Mouse (Mus musculus): ENCODE data around the gene Zeb2. TPM values are rescaled to one million over a fixed set of nuclear protein-coding genes. Genes with fewer than 3 reads are reported as not detected.

Zeb2 gene
- polyA plus RNA-seq (2012; rRNA removed), result 20.5 and 47.1 TPM in 2 replicates

- DNase-seq (ENCODE audit: low spot score), result peak; percentile 60
These were observed at the start of gene Zeb2 for GRCm38 (mm10) chr2:45117087-45117561. TSS of gene Zeb2 (minus strand) at chr2:45117395.

- DNase-seq (ENCODE audit: low spot score), result no peak
These were observed 41.6 kb upstream of the Zeb2 start for GRCm38 (mm10) chr2:45158785-45159184.

DNA sequence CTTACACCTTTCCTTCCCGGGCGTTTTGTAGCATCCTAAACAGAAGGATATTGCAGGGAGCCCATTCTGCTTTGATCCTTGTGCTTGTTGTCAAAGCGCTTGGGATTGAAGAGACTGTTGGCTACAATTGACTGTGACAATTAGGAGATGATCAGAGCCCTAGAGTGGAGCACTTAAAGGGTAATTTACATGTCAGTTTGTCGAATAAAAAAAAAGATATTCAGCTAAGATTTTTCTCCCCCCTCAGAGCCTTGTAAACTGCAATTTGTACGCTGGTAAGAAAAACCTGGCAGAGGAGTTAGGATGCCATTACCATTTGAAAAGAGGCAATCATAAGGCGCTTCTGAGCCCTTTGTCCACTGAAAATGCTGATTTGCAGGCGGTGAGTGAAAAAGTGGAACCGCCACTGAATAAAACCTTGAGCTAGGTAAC, 41.2 kb upstream of the Zeb2 start:
- DNase-seq (ENCODE audit: low spot score), result no peak

GRCm38 (mm10) chr2:45153315-45153714, 36.1 kb upstream of the Zeb2 start:
- no peak for DNase-seq (ENCODE audit: low spot score)

GRCm38 (mm10) chr2:45143162-45143561, 26.0 kb upstream of the Zeb2 start:
- no peak for DNase-seq (ENCODE audit: low spot score)

GRCm38 (mm10) chr2:45138906-45139305, 21.7 kb upstream of the Zeb2 start:
- DNase-seq (ENCODE audit: low spot score), result no peak

- no peak for DNase-seq (ENCODE audit: low spot score)
These were observed 19.6 kb upstream of the Zeb2 start for GRCm38 (mm10) chr2:45136783-45137182.

- no peak for DNase-seq (ENCODE audit: low spot score)
These were observed 16.0 kb upstream of the Zeb2 start for GRCm38 (mm10) chr2:45133225-45133624.

- no peak for DNase-seq (ENCODE audit: low spot score)
These were observed 13.4 kb upstream of the Zeb2 start for GRCm38 (mm10) chr2:45130461-45131156.

DNA sequence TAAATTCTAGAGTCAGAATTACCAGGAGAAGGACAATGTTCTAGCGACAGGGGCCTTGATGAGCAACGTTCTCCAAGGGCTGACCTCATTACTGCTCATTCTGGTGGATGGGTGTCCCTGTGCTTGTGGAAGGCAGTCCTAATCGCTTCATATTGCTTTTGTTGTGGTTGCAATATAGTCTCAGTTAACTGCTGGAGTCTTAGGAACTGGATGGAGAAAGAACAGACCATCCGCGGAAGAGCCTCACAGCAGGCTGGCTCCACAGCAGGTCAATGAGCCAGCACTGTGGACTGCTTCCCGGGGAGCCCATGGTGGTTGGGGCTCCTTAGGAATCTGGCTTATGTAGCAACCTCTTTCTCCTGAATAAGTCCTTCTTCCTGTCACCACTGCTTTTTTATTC, 12.4 kb upstream of the Zeb2 start:
- no peak for DNase-seq (ENCODE audit: low spot score)

DNA sequence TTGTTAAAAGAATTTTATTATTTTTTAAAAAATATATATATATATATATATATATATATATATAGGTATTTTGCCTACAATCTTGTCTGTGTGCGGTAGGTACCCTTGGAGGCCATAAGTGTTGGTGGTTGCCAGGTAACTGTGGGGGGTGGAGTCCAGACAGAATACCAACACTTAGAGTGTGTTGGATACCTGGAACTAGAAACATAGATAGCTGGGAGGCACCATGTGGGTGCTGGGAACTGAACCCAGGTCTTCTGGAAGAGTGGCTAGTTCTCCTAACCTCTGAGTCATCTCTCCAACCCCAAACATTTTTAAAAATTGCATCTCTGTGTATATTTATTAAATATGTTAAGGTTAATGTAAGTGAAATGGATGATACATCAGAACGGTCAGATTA, 11.5 kb upstream of the Zeb2 start:
- DNase-seq (ENCODE audit: low spot score), result no peak

DNA sequence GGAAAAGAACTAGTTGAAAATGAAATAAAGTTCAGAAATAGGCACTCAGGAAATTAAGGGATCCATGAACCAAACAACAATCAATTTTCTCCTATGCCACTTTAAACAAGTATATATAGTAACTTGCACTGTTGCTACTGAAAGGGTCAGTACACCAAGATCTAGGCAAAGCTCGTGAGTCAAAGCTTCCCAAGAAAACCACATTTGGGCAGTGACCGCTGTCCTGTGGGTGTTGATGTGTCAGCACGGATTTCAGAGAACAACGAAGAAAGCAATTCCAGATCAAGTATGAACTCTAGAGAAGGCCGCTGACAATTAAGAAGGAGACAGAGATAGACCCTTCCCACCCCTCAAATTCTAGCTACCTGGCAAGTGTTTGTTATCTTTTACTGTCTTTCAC, 9.2 kb upstream of the Zeb2 start:
- DNase-seq (ENCODE audit: low spot score), result no peak

DNA sequence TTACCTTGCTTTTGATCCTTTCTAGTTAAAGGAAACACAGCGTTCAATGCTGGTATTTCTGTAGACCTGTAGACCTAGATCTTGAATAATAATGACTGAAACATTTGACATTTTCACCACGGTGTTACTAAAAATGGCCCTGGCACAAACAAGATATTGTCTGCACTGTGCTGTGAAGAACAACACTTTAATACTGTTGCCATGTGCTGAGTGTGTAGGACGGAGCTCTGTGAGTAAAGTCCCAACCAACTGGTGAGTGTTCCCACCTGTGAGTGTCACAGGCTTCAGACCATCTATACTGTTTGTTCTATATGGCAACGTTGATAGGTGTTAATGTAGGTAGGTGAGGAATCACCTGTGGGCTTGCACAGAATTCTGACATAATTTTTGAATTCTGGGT, 8.0 kb upstream of the Zeb2 start:
- no peak for DNase-seq (ENCODE audit: low spot score)

DNA sequence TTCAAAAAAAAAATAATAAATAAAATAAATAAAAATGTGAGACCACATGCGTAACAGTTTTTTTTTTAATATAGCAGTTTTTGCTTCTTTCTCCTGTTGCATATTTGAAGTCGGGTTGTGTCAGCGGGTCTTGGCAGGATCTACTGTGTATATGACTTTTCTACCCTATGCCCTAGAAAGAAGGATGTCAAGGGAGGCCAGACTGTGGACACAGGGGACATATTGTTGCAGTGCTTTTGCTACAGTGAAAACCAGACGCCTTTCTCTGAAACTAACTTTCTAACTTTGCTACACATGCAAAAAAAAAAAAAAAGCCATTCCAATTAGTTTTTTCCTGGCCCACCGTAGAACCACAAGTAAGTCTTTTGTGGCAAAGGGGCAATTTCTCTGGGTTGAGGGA, 6.3 kb upstream of the Zeb2 start:
- no peak for DNase-seq (ENCODE audit: low spot score)

GRCm38 (mm10) chr2:45118121-45118520, 926 bp upstream of the Zeb2 start:
- DNase-seq (ENCODE audit: low spot score), result no peak

GRCm38 (mm10) chr2:45117592-45117991, 397 bp upstream of the Zeb2 start:
- no peak for DNase-seq (ENCODE audit: low spot score)

DNA sequence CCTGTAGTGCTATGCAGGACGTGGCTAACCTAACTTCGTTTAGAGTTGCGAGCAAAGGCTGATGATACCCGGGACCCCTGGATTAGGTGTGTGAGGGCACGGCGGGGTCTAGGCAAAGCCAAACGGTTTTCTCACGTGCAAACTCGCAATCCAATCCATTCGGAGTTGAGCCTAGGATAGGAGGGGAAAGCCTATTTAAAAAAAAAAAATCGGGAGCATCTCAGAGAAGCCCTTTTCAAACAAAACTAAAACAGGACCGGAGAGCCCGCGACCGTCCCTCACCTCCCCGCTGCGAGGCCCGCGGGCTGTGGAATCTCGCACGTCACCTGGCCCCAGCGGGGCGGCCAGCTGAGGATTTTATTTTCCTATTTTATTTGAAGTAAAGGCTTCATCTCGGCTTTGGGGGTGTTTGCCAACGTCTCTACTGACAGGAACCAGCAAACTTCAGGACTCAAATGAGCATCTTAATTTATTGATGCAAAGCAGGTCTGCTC, 617 bp downstream of the Zeb2 start:
- no peak for DNase-seq (ENCODE audit: low spot score)

DNA sequence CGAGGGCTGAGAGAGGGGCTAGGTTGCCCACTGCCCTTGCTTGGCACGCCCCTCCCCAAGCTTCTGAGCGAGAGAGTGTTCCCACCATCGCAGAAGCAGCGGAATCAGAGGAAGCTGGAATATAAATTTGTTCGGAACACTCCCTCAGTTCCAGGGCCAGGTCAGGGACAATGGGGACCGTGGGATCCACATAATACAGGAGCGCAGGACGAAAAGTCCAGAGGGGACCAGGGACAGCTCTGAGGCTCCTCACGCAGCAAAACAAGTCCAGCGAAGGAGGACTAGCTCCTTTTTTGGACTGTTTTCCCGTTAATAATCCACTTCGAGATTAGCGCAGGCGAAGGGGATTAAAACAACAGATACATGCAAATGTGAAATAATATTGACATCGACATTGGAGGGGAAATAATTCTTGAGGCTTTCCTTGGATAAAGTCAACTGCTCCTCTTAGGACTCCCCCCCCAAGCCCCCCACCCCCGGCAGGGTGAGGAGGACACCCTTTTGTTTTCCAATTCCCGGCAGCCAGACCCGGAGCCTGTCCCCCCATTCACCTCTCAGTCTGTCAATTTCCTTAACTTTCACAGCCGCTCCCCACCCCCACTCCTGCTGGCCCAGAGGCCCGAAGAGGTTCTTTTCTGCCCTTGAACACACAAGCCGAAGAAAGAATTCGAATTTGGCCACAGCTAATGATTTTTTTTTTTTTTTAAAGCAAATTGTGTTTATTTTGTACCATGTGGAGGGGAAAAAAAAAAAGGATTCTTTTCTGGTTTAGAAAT, 1.3 kb downstream of the Zeb2 start:
- no peak for DNase-seq (ENCODE audit: low spot score)

DNA sequence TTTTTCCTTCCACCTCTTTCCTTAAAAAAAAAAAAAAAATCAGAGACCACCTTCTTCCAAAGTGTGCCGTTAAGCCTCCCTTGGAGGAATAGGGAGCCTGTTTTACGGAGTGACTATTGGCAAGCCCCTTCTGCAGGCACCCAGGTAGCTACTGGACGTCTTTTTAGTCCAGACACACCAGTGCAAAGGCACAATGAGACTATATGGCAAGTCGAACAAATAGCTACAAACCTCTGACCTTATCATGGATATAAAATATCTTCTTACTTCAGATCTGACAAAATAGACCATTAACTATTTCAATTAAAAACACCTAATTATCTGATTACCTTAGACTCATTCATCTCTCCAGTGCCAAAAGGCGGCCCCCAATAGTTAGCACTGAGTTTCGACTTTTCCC, 2.0 kb downstream of the Zeb2 start:
- DNase-seq (ENCODE audit: low spot score), result no peak

- DNase-seq (ENCODE audit: low spot score), result no peak
These were observed 2.6 kb downstream of the Zeb2 start for GRCm38 (mm10) chr2:45114596-45114995.

DNA sequence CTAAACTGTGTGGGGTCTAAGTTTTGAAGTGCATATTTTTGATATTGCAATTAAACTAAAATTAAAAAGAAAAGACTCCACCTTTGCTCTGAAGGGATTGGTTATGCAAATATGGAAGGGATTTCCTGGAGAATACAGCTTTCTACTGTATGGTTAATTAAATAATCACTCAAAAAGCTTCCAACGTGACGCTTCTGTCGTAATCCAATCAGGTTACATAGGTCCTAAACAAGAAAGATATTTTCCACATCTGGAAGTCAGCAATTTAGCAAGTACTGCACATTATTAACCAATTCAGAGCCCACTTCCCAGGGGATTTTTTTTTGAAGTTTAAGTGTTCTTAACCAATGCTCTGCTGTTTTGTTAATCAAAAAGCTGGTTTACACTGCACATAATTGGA, 3.3 kb downstream of the Zeb2 start:
- no peak for DNase-seq (ENCODE audit: low spot score)

DNA sequence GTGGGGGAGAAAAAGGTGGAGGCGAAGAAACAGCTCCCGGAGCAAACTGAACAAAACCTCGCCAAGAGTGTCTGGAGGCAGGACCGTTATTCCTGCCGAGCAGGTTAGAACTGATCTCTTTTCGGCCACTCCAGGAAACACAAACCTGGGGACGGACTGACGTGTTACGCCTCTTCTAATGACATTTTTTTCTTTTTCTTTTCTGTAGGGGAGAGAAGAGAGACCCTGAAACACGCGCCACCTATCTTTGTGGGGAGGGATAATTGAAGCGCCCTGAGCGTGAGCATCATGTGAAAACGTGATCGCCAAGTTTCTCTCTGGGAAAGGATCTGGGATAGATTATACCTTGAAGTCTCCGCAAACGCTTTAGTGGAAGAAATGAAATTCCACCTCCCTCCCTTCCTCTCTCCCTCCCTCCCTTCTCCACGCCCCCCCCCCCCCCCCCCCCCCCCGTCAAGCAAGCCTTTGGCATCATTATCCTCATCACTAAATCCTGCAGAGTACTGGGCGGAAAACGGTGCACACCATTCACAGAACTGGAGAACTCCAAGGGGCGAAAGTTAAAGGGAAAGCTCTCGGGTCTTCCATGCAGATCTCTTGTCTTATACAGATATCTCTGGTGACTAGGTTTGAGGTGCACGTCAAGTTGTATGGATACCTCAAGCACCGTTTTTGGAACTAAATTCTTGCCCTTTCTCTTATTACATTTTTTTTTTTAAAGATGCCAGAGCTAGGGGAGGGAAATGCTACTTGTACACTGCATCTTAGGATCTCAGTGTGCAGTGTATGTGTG, 4.1 kb downstream of the Zeb2 start:
- DNase-seq (ENCODE audit: low spot score), result no peak

Data from urinary bladder, adult 2 months (tissue).